Mouse (Mus musculus) liver (tissue): ENCODE data around the gene Ifna15.
"Not testable (repeated sequence)": the region's sequence is repeated elsewhere in the genome, so short reads cannot be mapped to it uniquely, and the experiment has no call there.

Experiments used
- DNase-seq: peaks from one replicate; pipeline ENCODE4 v3.0.0-alpha.2; 2020; ENCODE audit warnings: mixed read lengths

Ifna15 gene

GRCm38 (mm10) chr4:88558145-88558544 lies at the start of gene Ifna15:
Gene Ifna15, minus strand, starts transcription at chr4:88558245.
- DNase-seq, result not testable (repeated sequence)

DNA sequence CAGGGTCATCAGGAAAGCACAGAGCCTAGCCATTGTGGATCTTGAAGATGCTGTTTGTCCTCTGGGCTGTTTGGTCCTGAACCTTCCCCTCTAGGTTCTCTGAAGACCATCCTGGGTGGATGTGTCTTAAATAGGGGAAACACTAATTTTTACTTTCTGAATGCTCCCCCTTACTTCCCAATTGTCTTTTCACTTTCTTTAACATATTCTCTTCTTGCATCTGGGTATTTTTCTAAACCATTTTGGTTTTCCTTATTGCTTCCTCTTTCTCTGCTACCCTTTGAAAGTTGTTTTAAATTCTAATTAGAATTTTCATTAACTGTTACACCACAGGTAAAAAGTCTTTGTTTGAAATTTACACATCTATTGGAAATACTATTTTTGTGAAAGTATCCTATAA lies 45.2 kb upstream of the Ifna15 start, which contains the start of gene Ifna12:
Gene Ifna12, minus strand, starts transcription at position 101 of the 400 bp plus-strand sequence.
- no peak for DNase-seq

DNA sequence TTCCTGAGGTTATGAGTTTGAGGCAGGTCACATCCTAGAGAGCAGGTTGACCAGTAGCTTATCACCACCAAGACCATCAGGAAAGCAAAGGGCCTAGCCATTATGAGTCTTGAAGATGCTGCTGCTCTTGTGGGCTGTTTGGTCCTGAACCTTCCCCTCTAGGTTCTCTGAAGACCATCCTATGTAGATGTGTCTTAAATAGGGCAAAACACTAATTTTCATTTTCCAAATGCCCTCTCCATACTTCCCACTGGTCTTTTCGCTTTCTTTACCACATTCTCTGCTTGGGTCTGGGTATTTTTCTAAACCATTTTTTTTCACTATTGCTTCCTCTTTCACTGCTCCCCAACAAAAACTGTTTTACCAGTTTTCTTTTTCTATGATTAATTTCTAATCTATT lies 34.2 kb upstream of the Ifna15 start, which contains the start of gene Ifna9:
Gene Ifna9, minus strand, starts transcription at position 101 of the 400 bp plus-strand sequence.
- no peak for DNase-seq

- DNase-seq, result no peak
Observed at GRCm38 (mm10) chr4:88571698-88572097, 13.7 kb upstream of the Ifna15 start, which contains the start of gene Ifna14. Gene Ifna14, minus strand, starts transcription at chr4:88571798.

DNA sequence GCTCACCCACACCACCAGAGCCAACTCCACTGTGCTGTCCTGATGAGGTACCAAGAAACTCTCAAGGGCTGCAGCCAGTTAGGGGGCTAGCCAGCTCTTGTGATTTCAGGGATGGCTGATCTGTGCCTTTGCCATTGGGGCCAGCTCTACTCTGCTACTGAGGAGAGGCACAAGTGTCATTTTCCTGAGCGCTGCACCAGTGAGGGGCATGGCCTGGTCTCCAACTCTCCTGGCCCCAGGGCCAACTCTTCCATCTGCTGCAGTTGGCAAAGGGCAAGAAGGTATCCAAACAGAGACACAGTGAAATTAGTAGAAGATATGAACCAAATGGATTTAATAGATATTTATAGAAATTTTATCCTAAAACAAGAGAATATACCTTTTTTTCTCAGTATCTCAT lies 3.7 kb upstream of the Ifna15 start:
- no peak for DNase-seq

GRCm38 (mm10) chr4:88550161-88550945 lies 7.7 kb downstream of the Ifna15 start:
- DNase-seq, result peak; percentile 89

GRCm38 (mm10) chr4:88547986-88548385 lies 10.1 kb downstream of the Ifna15 start:
- no peak for DNase-seq

- no peak for DNase-seq
Observed at GRCm38 (mm10) chr4:88543649-88544234, 14.3 kb downstream of the Ifna15 start.

- no peak for DNase-seq
Observed at GRCm38 (mm10) chr4:88537328-88537727, 20.7 kb downstream of the Ifna15 start.

GRCm38 (mm10) chr4:88536640-88537039 lies 21.4 kb downstream of the Ifna15 start:
- peak; percentile 16 for DNase-seq

DNA sequence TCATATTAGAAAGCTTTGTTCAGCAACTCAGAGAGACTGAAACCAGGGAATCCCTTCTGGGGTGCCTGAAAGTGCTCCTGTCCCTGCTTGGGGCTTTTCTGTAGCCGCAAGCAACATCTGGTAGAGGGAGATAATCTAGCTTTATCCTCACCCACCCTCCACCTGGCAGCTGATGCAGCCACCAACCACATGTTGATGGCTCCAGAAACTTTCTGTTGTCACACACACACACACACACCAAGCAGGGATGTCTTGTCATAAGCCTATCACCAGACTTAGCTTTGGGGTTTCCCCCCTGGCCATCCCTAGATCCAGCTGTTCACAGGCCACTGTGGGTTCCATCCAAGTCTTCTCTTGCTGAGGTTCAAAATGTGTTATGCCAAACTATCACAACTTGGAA lies 22.3 kb downstream of the Ifna15 start:
- peak; percentile 73 for DNase-seq

DNA sequence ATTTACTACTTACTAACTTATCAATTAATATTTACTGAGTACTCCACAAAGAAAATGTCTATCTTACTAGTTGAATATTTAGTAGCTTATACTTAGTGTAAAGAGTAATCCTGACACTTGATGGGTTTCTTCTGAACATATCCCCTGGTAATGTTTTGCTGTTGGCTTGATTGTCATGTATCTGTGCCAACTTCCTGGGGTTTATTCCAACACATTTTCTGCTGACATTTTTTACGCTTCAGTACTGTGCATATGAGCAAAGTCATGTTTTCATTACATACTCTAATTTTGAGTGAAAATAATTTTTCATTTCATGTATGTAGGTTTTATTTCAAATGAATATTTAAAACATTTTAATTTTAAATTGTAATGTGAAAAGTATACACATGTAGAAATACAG lies 23.1 kb downstream of the Ifna15 start:
- DNase-seq, result no peak

- DNase-seq, result no peak
Observed at GRCm38 (mm10) chr4:88533499-88533898, 24.5 kb downstream of the Ifna15 start.

DNA sequence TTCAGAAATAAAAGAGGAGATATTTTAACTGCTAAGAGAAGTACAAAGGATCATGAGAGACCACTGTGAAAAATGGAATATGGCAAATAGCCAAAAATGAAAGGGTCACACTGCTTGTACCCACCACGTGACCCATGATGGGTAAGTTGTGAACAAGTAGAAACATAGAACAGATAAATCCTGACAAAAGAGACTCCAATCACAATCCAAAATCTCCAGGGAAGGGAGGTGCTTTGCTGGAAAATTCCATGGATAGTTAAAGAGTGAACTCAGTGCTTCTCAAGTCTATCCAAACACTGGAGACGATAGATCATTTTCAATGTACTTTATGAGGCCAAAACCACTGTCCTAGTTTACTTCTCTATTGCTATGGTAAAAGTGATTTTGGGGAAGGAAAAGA lies 27.2 kb downstream of the Ifna15 start:
- DNase-seq, result no peak

DNA sequence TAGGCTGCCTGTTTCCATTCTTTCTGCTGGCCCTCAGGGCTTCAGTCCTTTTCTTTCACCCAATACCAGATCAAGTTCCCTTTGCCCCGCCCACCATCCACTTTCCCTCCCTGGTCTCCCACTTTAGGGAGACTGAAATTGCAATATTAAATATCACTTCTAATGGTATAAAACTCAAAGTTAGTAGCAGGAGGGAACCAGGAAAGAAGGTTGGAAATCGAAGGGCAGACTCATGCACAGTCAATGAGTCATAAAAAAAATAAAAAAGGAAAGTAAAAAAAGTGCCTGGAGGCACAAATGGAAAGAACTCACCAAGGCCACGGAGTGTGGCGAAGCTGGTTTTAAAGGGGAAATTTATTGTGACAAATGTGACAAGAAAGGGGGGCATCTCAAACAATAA lies 27.8 kb downstream of the Ifna15 start:
- no peak for DNase-seq

GRCm38 (mm10) chr4:88526379-88527049 lies 31.5 kb downstream of the Ifna15 start:
- DNase-seq, result no peak

DNA sequence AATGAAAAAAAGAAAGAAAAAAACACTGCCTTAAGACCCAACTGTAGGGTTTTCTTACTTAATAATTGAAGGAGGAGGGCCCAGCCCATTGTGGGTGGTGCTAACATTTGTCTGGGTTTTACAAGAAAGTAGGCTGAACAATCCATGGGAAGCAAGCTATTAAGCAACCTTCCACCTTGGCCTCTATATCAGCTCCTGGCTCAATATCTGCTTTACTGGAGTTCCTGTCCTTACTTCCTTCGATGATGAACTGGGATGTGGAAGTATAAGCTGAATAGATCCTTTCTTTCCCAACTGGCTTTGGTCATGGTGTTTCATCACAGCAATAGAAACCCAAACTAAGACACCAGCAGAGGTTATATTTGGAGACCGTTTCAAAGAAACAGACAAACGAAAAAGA lies 32.7 kb downstream of the Ifna15 start:
- DNase-seq, result no peak

DNA sequence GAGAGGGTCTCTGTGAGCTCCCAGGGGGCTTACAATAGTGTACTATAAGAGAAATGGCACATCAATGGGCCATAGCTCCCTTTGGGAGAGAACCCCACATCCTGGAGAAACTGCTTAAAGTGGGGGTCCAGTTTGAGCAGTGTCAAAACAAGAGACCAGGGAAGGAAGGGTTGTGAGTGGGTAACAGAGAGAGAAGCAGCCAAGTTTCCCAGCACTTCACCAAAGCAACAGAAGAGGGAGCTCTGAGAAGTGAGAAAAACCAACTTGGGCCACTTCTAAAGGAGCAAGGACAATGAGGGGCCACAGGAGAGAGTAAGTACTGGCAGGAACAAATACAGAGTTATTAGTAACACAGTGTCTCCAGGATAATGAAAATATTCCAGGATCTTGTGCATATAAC lies 34.8 kb downstream of the Ifna15 start:
- no peak for DNase-seq

- DNase-seq, result no peak
Observed at GRCm38 (mm10) chr4:88522674-88523073, 35.4 kb downstream of the Ifna15 start, which contains the start of gene Ifnb1. Gene Ifnb1, minus strand, starts transcription at chr4:88522774.

DNA sequence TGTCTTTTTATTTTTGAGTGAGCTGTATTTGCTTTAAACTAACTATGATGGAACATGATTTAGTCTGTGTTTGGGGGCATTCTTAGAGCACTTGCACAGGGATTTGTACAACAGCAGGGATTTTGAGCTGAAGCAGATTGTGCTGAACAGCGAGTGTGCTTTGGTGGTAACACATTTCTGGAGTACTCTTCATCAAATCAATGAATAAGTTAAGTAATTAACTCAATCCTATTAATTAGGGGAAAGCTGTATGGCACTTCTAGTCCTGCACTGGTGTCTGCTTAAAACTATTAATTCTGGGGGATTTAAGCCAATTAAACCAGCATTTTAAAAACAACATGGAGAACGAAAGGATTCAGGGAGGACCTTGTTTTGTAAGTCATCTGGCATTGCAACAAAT lies 40.1 kb downstream of the Ifna15 start:
- DNase-seq, result no peak

DNA sequence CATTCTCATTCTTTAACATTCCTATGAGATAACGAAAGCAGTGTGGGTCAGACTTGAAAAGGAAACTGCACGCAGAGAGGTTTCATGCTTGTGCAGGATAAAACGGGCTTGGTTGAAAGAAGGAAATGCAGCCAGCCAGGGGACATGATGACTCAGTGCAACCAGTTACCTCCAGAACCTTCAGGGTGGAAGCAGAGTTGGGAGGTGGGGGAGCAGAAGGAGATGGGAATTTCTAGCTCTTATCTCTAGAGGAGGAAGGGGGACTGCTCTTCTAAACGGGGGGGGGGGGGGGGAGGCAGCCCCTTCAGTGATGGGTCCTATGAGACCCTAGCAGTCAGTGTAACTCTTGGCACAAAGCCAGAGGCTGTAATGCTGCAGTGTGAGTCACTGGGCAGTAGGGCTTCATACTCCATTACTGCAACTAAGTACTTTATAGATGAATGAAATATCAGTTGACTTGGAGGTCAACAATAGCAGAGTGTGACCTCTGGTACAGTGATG lies 42.3 kb downstream of the Ifna15 start:
- DNase-seq, result peak; percentile 26

DNA sequence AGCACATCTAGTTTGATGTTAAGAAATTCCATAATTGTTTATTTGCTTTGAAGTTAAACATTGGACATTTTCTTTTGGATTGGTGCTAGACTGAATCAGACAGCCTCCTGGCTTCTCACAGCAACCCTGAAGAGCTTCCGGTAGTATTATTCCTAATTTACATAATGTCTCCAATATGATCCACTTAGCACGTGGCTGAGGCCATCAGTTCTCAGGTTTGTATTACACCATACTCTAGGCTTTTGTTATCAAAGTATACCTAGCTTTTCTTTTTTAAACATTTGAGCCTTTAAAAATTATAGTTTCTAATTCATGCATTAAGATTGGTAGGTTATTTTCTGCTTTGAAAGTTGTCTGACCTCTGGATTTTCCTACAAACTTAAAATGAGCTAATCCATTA lies 42.8 kb downstream of the Ifna15 start:
- DNase-seq, result no peak

DNA sequence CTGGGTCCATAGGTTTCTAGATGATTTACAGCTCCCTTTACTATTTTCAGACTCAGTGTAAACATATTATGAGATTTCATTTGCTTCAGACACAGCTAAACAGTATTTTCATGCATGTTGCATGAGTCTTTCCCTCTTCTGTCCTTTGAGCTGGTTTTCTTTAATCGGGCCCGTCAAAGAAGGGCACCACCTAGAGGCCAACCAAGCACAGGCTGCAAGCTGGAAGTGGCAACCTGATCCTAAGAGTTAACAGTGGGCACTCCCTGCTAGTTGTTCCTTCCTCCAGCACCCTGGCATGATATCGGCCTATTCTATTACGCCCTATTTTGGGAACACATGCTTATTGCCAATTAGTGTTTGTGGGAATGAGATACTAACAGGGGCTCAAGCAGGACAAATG lies 43.6 kb downstream of the Ifna15 start:
- DNase-seq, result peak; percentile 58
